Mouse (Mus musculus) adrenal gland, postnatal 4 days (tissue): ENCODE data around the gene H6pd. TPM values are rescaled to one million over a fixed set of nuclear protein-coding genes. Genes with fewer than 3 reads are reported as not detected.

ENCODE experiments used
- DNase-seq, 2 experiments: peaks; one replicate each; pipeline ENCODE4 v3.0.0; 2021 to 2022; ENCODE audit warnings: low spot score in 2 of 2, mixed read lengths in 2 of 2
- total RNA-seq, 2 experiments: library from RNA; stranded (reverse); gene quantifications; 2 replicates each; pipeline ENCODE4 v1.2.3; 2021

Gene H6pd
- total RNA-seq, 2 experiments from 2014 or later: 108 to 120 TPM

GRCm38 (mm10) chr4:149949691-149950090 lies 59.1 kb downstream of the H6pd start:
- DNase-seq: no peak

- DNase-seq: no peak
These were observed 60.7 kb downstream of the H6pd start for GRCm38 (mm10) chr4:149948119-149948518.

DNA sequence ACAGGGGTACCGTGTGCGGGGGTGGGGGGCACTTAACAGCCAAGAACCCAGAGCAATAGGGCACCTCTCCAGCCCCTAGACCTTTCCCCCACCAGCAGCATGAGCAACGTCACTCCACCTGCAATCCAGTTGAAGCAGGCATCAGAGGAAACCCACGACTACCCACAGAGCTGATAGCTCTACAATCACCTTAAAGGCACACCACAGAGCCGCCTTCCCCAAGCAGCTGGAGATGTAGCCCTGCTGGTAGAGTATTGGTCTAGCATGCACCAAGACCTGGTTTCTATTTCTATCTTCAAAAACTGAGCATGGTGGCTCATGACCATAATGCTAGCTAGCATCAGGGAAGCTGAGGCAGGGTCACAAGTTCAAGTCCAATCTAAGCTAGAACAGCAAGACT lies 61.4 kb downstream of the H6pd start:
- no peak for DNase-seq

DNA sequence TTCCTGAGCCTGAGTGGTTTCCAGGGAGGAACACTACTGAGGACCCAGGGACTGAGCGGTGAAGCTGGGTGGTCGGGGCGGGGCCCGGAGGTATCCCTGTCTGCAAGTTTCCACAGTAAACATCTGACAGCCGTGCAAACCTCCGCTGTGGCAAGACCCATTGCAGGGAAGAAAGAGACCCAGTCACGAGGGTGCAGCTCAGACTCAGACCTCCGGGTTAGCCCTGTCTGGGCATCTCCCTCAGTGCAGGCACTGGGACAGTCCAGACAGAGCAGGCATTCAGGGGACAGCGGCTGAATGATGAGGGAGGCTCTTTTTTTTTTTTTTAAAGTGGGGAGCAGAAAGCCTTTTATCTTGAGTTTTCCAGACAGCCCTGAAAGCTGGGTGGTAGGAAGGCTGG lies 63.6 kb downstream of the H6pd start:
- DNase-seq: no peak

- DNase-seq: no peak
These were observed 64.6 kb downstream of the H6pd start for GRCm38 (mm10) chr4:149944214-149944613.

- DNase-seq: no peak
These were observed 65.7 kb downstream of the H6pd start for GRCm38 (mm10) chr4:149942831-149943741.

- no peak for DNase-seq
These were observed 67.6 kb downstream of the H6pd start for GRCm38 (mm10) chr4:149941067-149941755.

- no peak for DNase-seq
These were observed 70.1 kb downstream of the H6pd start for GRCm38 (mm10) chr4:149938701-149939100.

DNA sequence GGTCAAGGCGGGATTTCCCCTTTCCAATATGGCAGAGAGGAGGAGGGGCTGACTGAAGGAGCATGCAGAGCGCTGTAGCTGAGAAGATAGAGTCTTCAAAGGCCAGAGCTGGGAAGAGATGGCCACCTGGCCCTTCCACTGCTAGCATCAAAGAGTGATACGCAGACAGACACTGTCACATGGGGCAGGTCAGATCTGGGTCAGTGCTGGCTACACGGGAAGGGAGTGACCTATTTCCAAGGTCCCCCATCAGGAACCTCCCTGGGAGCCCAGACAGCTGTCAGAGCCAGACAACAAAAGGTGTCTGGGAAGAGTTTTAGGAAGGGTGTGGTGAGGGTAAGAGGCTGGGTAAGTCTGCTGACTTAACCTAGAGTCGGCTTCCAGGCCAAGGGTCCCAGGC lies 71.9 kb downstream of the H6pd start:
- no peak for DNase-seq

DNA sequence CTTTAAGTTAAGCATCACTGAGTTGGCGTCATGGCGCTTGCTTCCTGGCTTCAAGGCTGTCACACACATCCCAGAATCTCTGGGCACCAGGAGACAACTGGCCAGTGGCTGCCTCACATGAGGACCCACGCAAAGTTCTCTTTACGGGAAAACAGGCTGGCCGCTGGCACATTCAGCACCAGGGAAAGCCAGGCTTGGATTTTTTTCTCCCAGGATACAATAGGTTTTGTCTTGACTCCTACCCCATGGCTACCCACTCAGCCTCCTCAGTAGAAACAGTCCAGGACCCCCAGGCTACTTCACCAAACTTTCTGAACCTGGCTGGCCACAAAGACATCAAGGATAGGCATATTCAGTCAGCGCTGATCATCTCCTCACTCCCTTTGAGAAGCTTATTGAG lies 73.4 kb downstream of the H6pd start:
- DNase-seq: no peak

DNA sequence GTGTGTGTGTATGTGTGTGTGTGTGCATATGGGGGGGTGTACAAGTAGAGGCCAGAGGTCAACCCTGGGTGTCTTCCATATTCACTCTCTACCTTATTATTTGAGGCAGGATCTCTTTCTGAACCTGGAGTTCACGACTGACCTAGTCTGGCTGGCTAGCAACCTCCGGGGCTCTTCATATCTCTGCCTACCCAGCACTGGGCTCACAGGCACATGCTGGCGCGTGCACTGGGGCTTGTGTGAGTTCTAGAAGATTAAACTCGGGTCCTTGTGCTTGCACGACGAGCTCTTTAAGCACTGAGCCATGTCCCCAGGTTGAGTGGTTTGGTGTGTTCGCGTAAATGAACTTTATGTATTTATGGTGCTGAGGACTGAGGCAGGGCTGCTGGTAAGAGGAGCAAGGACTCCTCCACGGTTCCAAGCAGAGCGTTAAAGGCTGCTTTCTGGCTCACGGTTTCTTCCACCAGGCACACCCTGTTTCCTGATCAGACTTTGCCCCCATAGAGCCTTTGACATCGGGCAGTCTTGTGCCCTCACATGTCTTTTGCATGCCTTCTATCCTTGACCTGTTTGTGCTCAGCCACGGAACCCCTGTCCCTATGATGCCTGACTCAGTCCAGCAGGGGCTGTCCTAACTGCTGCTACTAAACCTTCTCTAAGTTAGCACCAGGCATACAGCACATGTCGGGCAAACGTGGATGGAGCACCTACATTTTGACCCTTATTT lies 75.1 kb downstream of the H6pd start:
- DNase-seq: no peak

DNA sequence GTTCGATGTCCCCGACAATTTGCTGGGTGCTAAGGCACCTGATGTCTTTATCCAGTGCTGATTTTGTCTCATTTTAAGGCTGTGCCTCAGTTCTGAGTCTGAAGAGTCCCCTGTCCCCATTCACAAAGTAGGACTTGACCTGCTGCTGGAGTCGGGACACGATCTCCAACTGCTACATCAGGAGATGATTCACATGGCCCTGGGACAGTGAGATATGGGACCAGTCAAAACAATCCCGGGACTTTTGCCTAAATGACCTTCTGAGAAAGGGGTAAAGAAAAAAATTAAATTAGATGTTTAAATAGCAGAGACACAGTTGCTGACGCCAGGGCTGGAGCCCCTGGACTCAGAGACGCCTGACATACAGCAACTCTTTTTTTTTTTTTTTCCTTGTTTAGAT lies 75.8 kb downstream of the H6pd start:
- no peak for DNase-seq

GRCm38 (mm10) chr4:149932108-149932815 lies 76.6 kb downstream of the H6pd start:
- DNase-seq: no peak

DNA sequence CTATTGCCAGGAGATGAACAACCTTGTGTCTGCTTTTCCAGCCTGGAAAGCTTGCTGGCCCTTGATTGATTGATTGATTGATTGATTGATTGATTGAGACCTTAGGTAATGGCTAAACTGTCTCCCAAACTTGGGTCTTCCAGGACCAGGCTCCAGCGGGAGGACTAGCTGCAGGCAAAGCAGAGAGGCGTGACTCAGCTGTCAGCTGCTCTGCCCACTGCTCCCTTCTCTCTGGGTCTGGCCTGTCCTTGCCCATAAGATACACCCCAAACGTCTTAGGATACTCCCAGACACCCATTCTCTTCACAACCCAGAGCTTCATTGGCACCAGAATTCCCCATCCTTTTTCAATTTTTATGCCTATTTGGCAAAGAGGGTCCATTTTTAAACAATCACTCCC lies 78.1 kb downstream of the H6pd start:
- no peak for DNase-seq

Other genes with a start within 250 kb of the H6pd start
- gene Slc25a33, start 234.7 kb downstream of the H6pd start, total RNA-seq: 10 to 100 TPM; 13.2 to 16.8 TPM
- 10 to 100 TPM; 36.9 to 42.0 TPM for gene Spsb1, start 54.0 kb downstream of the H6pd start, total RNA-seq
- 1 to 10 TPM; 3.1 to 3.8 TPM for gene Gpr157, start 78.3 kb upstream of the H6pd start, total RNA-seq
- gene Slc2a5, start 110.3 kb upstream of the H6pd start, total RNA-seq: 1 to 10 TPM in 1 of 2 experiments, under 1 TPM in 1; 0.73 to 3.5 TPM
- not detected for gene Slc2a7, start 139.9 kb upstream of the H6pd start, total RNA-seq
- gene Car6, start 192.3 kb upstream of the H6pd start, total RNA-seq: not detected
- gene Eno1, start 227.7 kb upstream of the H6pd start, total RNA-seq: 100 to 1,000 TPM; 259 to 261 TPM